Mouse (Mus musculus): ENCODE measurements around the gene Camk1.

GRCm38 (mm10) chr6:113351161-113351560, 7.4 kb upstream of the Camk1 start:
- no peak for TF ChIP-seq EP300 (IDR thresholded peaks at IDR 0.05)
- TF ChIP-seq CTCF (IDR thresholded peaks at IDR 0.05): no peak
